Mouse (Mus musculus) T-helper 2 cell (primary cell): ENCODE measurements around the gene Ggt6.

ENCODE experiments used
- in situ Hi-C: fragments of 300-600 bp; cut with MboI, MseI; formaldehyde crosslinking; loops from one replicate; pipeline ENCODE4 v1.15.1; 2025; ENCODE audit warnings: high pct_unique_total_duplicates

The Ggt6 gene

GRCm38 (mm10) chr11:72436271-72436670 is 945 bp downstream of the Ggt6 start:
- in situ Hi-C loops = loop anchor here (25.0 kb wide), 1 partner anchor 1424 kb away; the partner anchor contains the start of genes Derl2, Dhx33 and Mis12

GRCm38 (mm10) chr11:72436756-72437650 is 1.7 kb downstream of the Ggt6 start:
- in situ Hi-C loops = loop anchor here (25.0 kb wide), 1 partner anchor 1425 kb away; the partner anchor contains the start of genes Derl2, Dhx33 and Mis12

GRCm38 (mm10) chr11:72438411-72438810 is 3.1 kb downstream of the Ggt6 start:
- in situ Hi-C loops = loop anchor here (25.0 kb wide), 1 partner anchor 1426 kb away; the partner anchor contains the start of genes Derl2, Dhx33 and Mis12

- in situ Hi-C loops = loop anchor here (5.0 to 25.0 kb wide), 2 partner anchors 223 to 1428 kb away; partner anchors contain the start of genes Derl2, Dhx33, Med31 and Mis12
Observed at GRCm38 (mm10) chr11:72440597-72440964, 5.3 kb downstream of the Ggt6 start.

GRCm38 (mm10) chr11:72440965-72441664 is 5.8 kb downstream of the Ggt6 start, which contains the start of gene Mybbp1a:
Mybbp1a (plus strand) TSS chr11:72441355.
- in situ Hi-C loops = loop anchor here (5.0 to 25.0 kb wide), 2 partner anchors 224 to 1429 kb away; partner anchors contain the start of genes Derl2, Dhx33, Med31 and Mis12

- in situ Hi-C loops = loop anchor here (25.0 kb wide), 1 partner anchor 1434 kb away; the partner anchor contains the start of genes Derl2, Dhx33 and Mis12
Observed at GRCm38 (mm10) chr11:72446311-72447105, 11.2 kb downstream of the Ggt6 start.

GRCm38 (mm10) chr11:72447475-72447874 is 12.1 kb downstream of the Ggt6 start:
- in situ Hi-C loops = loop anchor here (25.0 kb wide), 1 partner anchor 1435 kb away; the partner anchor contains the start of genes Derl2, Dhx33 and Mis12

GRCm38 (mm10) chr11:72452140-72452665 is 16.9 kb downstream of the Ggt6 start:
- in situ Hi-C loops = no loop called here

- in situ Hi-C loops = no loop called here
Observed at GRCm38 (mm10) chr11:72453105-72453953, 18.0 kb downstream of the Ggt6 start.

- in situ Hi-C loops = no loop called here
Observed at GRCm38 (mm10) chr11:72455694-72456093, 20.4 kb downstream of the Ggt6 start.

GRCm38 (mm10) chr11:72457995-72458496 is 22.7 kb downstream of the Ggt6 start:
- in situ Hi-C loops = no loop called here

- in situ Hi-C loops = no loop called here
Observed at GRCm38 (mm10) chr11:72458502-72458901, 23.2 kb downstream of the Ggt6 start.

GRCm38 (mm10) chr11:72461500-72461981 is 26.2 kb downstream of the Ggt6 start:
- in situ Hi-C loops = no loop called here

GRCm38 (mm10) chr11:72464821-72465220 is 29.5 kb downstream of the Ggt6 start:
- in situ Hi-C loops = no loop called here

- in situ Hi-C loops = no loop called here
Observed at GRCm38 (mm10) chr11:72465978-72466693, 30.8 kb downstream of the Ggt6 start.

- in situ Hi-C loops = no loop called here
Observed at GRCm38 (mm10) chr11:72466694-72467507, 31.6 kb downstream of the Ggt6 start.

GRCm38 (mm10) chr11:72468525-72468924 is 33.2 kb downstream of the Ggt6 start:
- in situ Hi-C loops = no loop called here

GRCm38 (mm10) chr11:72469217-72469616 is 33.9 kb downstream of the Ggt6 start:
- in situ Hi-C loops = no loop called here
